Mouse (Mus musculus): ENCODE data around the gene Ptk7. TPM values are rescaled to one million over a fixed set of nuclear protein-coding genes. Genes with fewer than 3 reads are reported as not detected.

The Ptk7 gene
- polyA plus RNA-seq, 1 experiment from 2014 or later = 86.6 TPM

GRCm38 (mm10) chr17:46551369-46551768 is 77.9 kb downstream of the Ptk7 start:
- ATAC-seq (no peak), DNase-seq (ENCODE audit: low read depth, low spot score) (no peak)
- TF ChIP-seq CTCF (IDR thresholded peaks at IDR 0.05) = no peak
- no peaks in the 10 kb centered on the region for H3K27me3 ChIP-seq
- in situ Hi-C loops (cut with MboI; ENCODE audit: low pct_unique_long_range_greater_than_20kb) = no loop called here
- POLR2A ChIA-PET = no interaction called here
- CTCF ChIA-PET = interaction anchor here (1.3 kb wide), 1 partner anchor 26 kb away, joined by 4 read pairs; no protein-coding TSS in a partner anchor

DNA sequence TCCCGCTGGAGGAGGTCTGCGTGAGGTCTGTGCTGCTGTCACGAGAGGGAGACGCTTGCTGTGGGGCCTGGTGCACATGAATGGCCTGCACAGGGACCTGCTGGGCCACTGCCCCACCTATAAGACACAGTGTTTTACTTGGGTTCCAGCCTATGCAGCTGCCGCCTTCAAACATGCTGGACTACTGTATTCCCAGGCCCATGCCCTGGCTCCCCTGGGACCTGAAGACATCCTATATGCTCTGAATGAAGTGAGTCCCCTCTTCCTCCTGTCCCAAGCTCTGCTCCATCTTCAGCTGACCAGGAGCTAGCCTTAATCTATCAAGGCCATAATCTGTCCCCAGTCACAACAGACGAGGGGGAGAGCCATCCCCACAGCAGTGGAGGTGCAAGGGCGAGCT is 78.4 kb downstream of the Ptk7 start:
- ChIA-PET CTCF (interaction anchor here (1.3 kb wide), 1 partner anchor 25 kb away, joined by 4 read pairs; no protein-coding TSS in a partner anchor), POLR2A (no interaction called here)
- DNase-seq (ENCODE audit: low read depth, low spot score) = no peak
- TF ChIP-seq CTCF (IDR thresholded peaks at IDR 0.05) = no peak
- in situ Hi-C loops (cut with MboI; ENCODE audit: low pct_unique_long_range_greater_than_20kb) = no loop called here
- no peak for ATAC-seq
- H3K27me3 ChIP-seq = no peaks in the 10 kb centered on the region

DNA sequence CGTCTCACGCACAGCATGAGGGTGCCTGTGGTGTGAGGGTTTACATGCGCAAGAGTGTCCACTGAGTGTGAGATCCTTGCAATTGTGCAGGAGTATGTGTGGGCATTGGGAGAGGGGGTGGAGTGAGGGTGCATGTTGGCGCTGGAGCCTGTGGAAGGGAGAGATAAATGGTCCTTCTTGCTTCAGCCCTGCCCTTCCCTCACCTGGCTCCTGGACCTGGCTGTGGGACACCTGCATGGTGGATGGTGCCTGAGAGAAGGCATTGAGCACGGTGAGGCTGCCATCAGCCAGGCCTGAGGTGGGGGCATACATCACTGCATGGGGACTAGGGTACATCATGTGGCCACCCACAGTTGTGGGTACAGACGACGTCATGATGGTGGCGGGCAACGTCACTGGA is 79.7 kb downstream of the Ptk7 start:
- ChIA-PET CTCF (no interaction called here), POLR2A (no interaction called here)
- no peak for ATAC-seq
- in situ Hi-C loops (cut with MboI; ENCODE audit: low pct_unique_long_range_greater_than_20kb) = no loop called here
- H3K27me3 ChIP-seq = no peaks in the 10 kb centered on the region
- no peak for TF ChIP-seq CTCF (IDR thresholded peaks at IDR 0.05)
- DNase-seq (ENCODE audit: low read depth, low spot score) = no peak

- CTCF ChIA-PET = interaction anchor here (1.2 kb wide), 1 partner anchor 88 kb away, joined by 4 read pairs; no protein-coding TSS in a partner anchor
- ATAC-seq (no peak), DNase-seq (ENCODE audit: low read depth, low spot score) (no peak)
- POLR2A ChIA-PET = interaction anchor here (0.6 kb wide), 1 partner anchor 114 kb away, joined by 7 read pairs; no protein-coding TSS in a partner anchor
- in situ Hi-C loops (cut with MboI; ENCODE audit: low pct_unique_long_range_greater_than_20kb) = no loop called here
- no peak for TF ChIP-seq CTCF (IDR thresholded peaks at IDR 0.05)
- no peaks in the 10 kb centered on the region for H3K27me3 ChIP-seq
Measured at GRCm38 (mm10) chr17:46549193-46549592, 80.1 kb downstream of the Ptk7 start.

DNA sequence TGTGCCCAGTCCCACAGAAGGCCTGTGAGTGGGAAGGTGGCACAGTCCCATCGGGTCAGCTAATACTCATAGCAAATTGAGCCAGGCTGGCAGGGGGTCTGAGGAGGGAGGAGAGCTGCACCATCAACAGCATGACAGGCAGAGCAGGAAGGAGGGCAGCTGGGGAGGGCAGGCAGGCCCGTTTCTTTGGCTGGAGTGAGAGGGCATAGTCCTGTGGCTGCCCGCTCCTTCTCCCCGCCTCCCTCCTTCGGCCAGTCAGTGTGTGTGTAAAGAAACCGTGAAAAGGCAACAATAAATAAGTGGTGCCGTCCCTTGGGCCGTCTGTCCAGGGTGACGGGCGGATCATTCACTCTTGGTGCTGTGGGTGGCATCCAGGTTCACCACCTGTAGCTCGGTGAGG is 80.6 kb downstream of the Ptk7 start:
- ATAC-seq (no peak), DNase-seq (ENCODE audit: low read depth, low spot score) (no peak)
- POLR2A ChIA-PET = interaction anchor here (0.6 kb wide), 1 partner anchor 114 kb away, joined by 7 read pairs; no protein-coding TSS in a partner anchor
- in situ Hi-C loops (cut with MboI; ENCODE audit: low pct_unique_long_range_greater_than_20kb) = no loop called here
- CTCF ChIA-PET = interaction anchor here (1.2 kb wide), 1 partner anchor 88 kb away, joined by 4 read pairs; no protein-coding TSS in a partner anchor
- TF ChIP-seq CTCF (IDR thresholded peaks at IDR 0.05) = no peak
- H3K27me3 ChIP-seq = no peaks in the 10 kb centered on the region

DNA sequence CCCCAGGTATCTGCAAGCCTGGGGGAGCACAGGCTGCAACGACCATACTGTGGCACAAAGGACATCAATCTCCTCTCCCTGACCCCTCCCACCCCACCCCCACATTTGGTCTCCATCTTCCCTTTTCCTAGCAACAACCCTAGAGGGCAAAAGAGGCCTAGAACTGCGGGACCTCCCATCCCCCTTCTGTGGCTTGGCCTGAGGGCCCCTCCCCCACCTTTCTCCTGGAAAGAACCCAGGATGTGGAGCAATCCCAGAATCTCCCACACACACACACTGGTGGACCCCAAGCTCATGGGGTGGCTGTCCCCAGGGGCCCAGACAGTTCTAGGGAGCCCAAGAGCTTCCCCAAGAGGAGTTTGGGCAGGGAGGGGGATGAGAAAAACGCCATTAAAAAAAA is 81.4 kb downstream of the Ptk7 start:
- H3K27me3 ChIP-seq = no peaks in the 10 kb centered on the region
- ChIA-PET POLR2A (no interaction called here), CTCF (interaction anchor here (1.2 kb wide), 1 partner anchor 89 kb away, joined by 4 read pairs; no protein-coding TSS in a partner anchor)
- no peak for TF ChIP-seq CTCF (IDR thresholded peaks at IDR 0.05)
- no peak for ATAC-seq
- in situ Hi-C loops (cut with MboI; ENCODE audit: low pct_unique_long_range_greater_than_20kb) = no loop called here
- DNase-seq (ENCODE audit: low read depth, low spot score) = no peak

- ChIA-PET POLR2A (interaction anchor here (1.9 kb wide), 1 partner anchor 10 kb away, joined by 7 read pairs; no protein-coding TSS in a partner anchor), CTCF (interaction anchor here (1.8 kb wide), 1 partner anchor 22 kb away, joined by 4 read pairs; no protein-coding TSS in a partner anchor)
- no peak for DNase-seq (ENCODE audit: low read depth, low spot score)
- in situ Hi-C loops (cut with MboI; ENCODE audit: low pct_unique_long_range_greater_than_20kb) = no loop called here
- H3K27me3 ChIP-seq = no peaks in the 10 kb centered on the region
- no peak for ATAC-seq
- no peak for TF ChIP-seq CTCF (IDR thresholded peaks at IDR 0.05)
Measured at GRCm38 (mm10) chr17:46546995-46547394, 82.3 kb downstream of the Ptk7 start.

GRCm38 (mm10) chr17:46546591-46546990 is 82.7 kb downstream of the Ptk7 start:
- no peak for TF ChIP-seq CTCF (IDR thresholded peaks at IDR 0.05)
- in situ Hi-C loops (cut with MboI; ENCODE audit: low pct_unique_long_range_greater_than_20kb) = no loop called here
- no peak for DNase-seq (ENCODE audit: low read depth, low spot score)
- POLR2A ChIA-PET = interaction anchor here (1.9 kb wide), 1 partner anchor 9 kb away, joined by 7 read pairs; no protein-coding TSS in a partner anchor
- CTCF ChIA-PET = interaction anchor here (1.8 kb wide), 1 partner anchor 21 kb away, joined by 4 read pairs; no protein-coding TSS in a partner anchor
- no peaks in the 10 kb centered on the region for H3K27me3 ChIP-seq
- ATAC-seq = no peak

- H3K27me3 ChIP-seq = no peaks in the 10 kb centered on the region
- DNase-seq (ENCODE audit: low read depth, low spot score) (no peak), ATAC-seq (no peak)
- in situ Hi-C loops (cut with MboI; ENCODE audit: low pct_unique_long_range_greater_than_20kb) = no loop called here
- TF ChIP-seq CTCF (IDR thresholded peaks at IDR 0.05) = no peak
- POLR2A ChIA-PET = interaction anchor here (0.6 to 1.9 kb wide), 3 partner anchors 9 to 28 kb away, joined by 3 to 7 read pairs (median 5); partner anchors contain the start of gene Srf
- CTCF ChIA-PET = interaction anchor here (1.8 kb wide), 1 partner anchor 21 kb away, joined by 4 read pairs; no protein-coding TSS in a partner anchor
Measured at GRCm38 (mm10) chr17:46545813-46546564, 83.3 kb downstream of the Ptk7 start, which contains the start of gene Cul9. Cul9 (minus strand) TSS chr17:46546388.

GRCm38 (mm10) chr17:46543661-46544060 is 85.6 kb downstream of the Ptk7 start:
- no peak for DNase-seq (ENCODE audit: low read depth, low spot score)
- ChIA-PET CTCF (no interaction called here), POLR2A (no interaction called here)
- H3K27me3 ChIP-seq = no peaks in the 10 kb centered on the region
- no peak for ATAC-seq
- TF ChIP-seq CTCF (IDR thresholded peaks at IDR 0.05) = no peak
- in situ Hi-C loops (cut with MboI; ENCODE audit: low pct_unique_long_range_greater_than_20kb) = no loop called here
